Mouse (Mus musculus): Measurements from ENCODE around the gene Snx22. TPM values are rescaled to one million over a fixed set of nuclear protein-coding genes. Genes with fewer than 3 reads are reported as not detected.

The Snx22 gene
- polyA plus RNA-seq, 1 experiment from 2014 or later, result 3.1 TPM

DNA sequence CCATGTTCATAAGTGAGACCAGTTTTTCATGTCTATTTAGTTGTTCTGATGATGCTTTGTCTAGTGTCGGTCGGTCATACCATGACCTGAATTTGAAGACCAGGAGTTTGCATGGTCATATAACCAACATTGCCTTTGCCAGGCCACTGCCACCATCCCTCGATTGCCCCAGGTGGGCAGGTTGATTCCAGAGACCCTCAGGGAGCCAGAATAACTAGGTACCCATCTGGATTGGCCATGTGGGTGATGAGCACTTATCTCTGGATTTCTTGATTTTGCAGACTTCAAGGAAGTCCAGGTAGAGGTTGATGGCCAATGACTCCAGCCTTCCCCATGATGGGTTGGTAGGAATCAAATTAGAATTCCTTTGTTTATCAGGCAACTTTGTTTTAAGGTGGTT is 26.3 kb downstream of the Snx22 start:
- WGBS, result 96% methylated on average over 3 of the region's 3 CpGs
- no peak for ATAC-seq
- Histone ChIP-seq H3K4me3 (no peak overlapping the region), H3K27me3 (no peaks in the 10 kb centered on the region), H3K9me3 (replicated peaks) (no peaks in the 10 kb centered on the region), H3K27ac (no peak overlapping the region), H3K36me3 (ENCODE audit: poor library complexity, severe bottlenecking) (peaks cover 41% of the 10 kb centered on the region), H3K9ac (no peak overlapping the region), H3K4me1 (no peaks in the 10 kb centered on the region), H3K4me2 (no peak overlapping the region)

DNA sequence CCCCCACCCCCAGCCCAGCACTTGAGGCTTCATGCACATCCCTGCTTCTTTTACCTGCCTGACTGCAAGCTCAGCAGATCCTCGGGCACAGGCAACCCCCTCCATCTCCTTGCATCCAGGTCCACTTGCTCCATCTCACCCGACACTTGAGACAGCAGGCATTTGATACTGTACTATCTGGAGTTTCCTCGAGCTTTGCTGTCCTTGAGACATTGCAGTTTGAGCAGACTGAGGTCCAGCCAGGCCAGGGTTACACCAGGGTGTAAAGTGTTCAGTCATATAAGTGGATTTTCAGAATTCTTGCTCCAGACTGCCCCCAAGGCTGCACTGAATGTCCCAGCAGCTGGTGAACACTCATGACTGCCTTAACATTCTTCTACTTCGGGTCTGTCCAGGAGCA is 27.2 kb downstream of the Snx22 start:
- Histone ChIP-seq H3K4me3 (no peak overlapping the region), H3K27ac (no peak overlapping the region), H3K9me3 (replicated peaks) (no peaks in the 10 kb centered on the region), H3K4me2 (no peak overlapping the region), H3K27me3 (no peaks in the 10 kb centered on the region), H3K4me1 (no peaks in the 10 kb centered on the region), H3K9ac (no peak overlapping the region), H3K36me3 (ENCODE audit: poor library complexity, severe bottlenecking) (peaks cover 45% of the 10 kb centered on the region)
- ATAC-seq, result no peak
- WGBS, result 91% methylated on average over 4 of the region's 4 CpGs

DNA sequence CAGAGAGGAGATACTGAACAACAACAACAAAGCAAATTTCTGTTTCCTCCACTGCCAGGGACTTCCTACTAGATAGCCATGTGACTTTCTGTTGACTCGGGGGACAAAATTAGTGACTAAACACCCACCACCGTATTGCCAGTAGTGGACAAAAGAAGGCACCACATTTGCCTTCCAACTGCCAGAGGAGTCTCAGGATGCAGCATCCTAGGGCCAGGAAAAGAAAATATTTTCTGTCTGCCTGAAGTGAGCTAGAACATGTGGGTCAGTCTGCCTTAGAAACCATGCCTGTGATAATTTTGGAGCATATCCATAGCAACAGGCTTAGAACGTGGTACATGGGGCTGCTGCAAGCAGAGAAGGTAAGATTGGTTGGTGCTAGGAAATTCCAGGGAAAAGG is 28.7 kb downstream of the Snx22 start:
- Histone ChIP-seq H3K4me1 (no peaks in the 10 kb centered on the region), H3K36me3 (ENCODE audit: poor library complexity, severe bottlenecking) (peaks cover 53% of the 10 kb centered on the region), H3K9ac (no peak overlapping the region), H3K4me3 (no peak overlapping the region), H3K9me3 (replicated peaks) (no peaks in the 10 kb centered on the region), H3K27me3 (no peaks in the 10 kb centered on the region), H3K4me2 (no peak overlapping the region), H3K27ac (no peak overlapping the region)
- 93% methylated on average over 3 of the region's 3 CpGs for WGBS
- ATAC-seq, result no peak

DNA sequence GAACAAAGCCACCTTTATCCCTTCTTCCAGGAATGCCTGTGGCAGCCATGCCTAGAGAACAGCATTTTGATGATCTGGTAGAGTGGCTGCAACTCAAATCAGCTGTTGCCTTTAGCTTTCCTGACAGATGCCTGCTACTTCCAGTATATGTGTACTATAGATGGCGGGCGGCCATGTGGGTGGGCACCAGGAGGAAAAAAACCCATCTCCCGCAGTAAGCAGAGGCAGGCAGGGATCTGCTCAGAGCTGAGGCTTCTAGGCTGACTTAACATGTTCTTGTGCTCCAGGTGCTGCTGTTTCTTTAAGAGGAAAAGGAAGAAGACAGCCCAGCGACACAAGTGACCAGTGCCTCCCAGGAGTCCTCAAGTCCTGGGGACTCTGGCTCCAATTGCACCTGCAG is 30.2 kb downstream of the Snx22 start:
- Histone ChIP-seq H3K9me3 (replicated peaks) (no peaks in the 10 kb centered on the region), H3K9ac (no peak overlapping the region), H3K27me3 (no peaks in the 10 kb centered on the region), H3K36me3 (ENCODE audit: poor library complexity, severe bottlenecking) (peaks cover 60% of the 10 kb centered on the region), H3K4me2 (no peak overlapping the region), H3K4me3 (no peak overlapping the region), H3K27ac (no peak overlapping the region), H3K4me1 (no peaks in the 10 kb centered on the region)
- 87% methylated on average over 4 of the region's 4 CpGs for WGBS
- ATAC-seq, result no peak

GRCm38 (mm10) chr9:66038581-66038980 is 30.9 kb downstream of the Snx22 start:
- no peaks in the 10 kb centered on the region for H3K9me3 ChIP-seq (replicated peaks)
- no peak for ATAC-seq
- H3K4me3 ChIP-seq, result no peak overlapping the region
- WGBS, result 92% methylated on average over 4 of the region's 4 CpGs
- H3K36me3 ChIP-seq (ENCODE audit: poor library complexity, severe bottlenecking), result peaks cover 60% of the 10 kb centered on the region
- no peak overlapping the region for H3K4me2 ChIP-seq
- no peak overlapping the region for H3K27ac ChIP-seq
- H3K27me3 ChIP-seq, result no peaks in the 10 kb centered on the region
- H3K4me1 ChIP-seq, result no peaks in the 10 kb centered on the region
- H3K9ac ChIP-seq, result no peak overlapping the region

- Histone ChIP-seq H3K9ac (no peak overlapping the region), H3K9me3 (replicated peaks) (no peaks in the 10 kb centered on the region)
- WGBS, result 86% methylated on average over 4 of the region's 4 CpGs
Observed at GRCm38 (mm10) chr9:66038082-66038481, 31.4 kb downstream of the Snx22 start.

DNA sequence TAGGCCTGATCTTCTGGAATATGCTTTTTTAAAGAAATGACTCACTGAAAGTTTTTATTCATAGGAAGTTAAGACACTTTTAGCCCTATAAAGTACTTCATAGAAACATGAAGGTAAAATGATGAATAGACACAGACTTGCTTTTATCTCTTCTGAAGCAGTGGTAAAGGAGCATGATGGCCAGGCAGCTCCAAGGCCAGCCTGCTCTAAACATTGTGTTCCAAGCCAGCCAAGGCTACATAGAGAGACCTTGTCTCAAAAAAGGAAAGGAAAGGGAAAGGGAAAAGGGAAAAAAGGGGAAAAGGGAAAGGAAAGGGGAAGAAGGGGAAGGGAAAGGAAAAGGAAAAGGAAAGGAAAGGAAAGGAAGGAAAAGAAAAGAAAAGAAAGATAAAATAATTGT is 48.9 kb downstream of the Snx22 start:
- H3K4me3 ChIP-seq, result no peak overlapping the region
- peaks cover 27% of the 10 kb centered on the region for H3K36me3 ChIP-seq (ENCODE audit: poor library complexity, severe bottlenecking)
- no peaks in the 10 kb centered on the region for H3K9me3 ChIP-seq (replicated peaks)
- H3K9ac ChIP-seq, result no peak overlapping the region
- no peak for ATAC-seq
- H3K27me3 ChIP-seq, result no peaks in the 10 kb centered on the region
- no peak overlapping the region for H3K27ac ChIP-seq
- H3K4me2 ChIP-seq, result no peak overlapping the region
- H3K4me1 ChIP-seq, result no peaks in the 10 kb centered on the region

More at GRCm38 (mm10) chr9:66038082-66038481, 31.4 kb downstream of the Snx22 start:
- peaks cover 65% of the 10 kb centered on the region for H3K36me3 ChIP-seq (ENCODE audit: poor library complexity, severe bottlenecking)
- no peak overlapping the region for H3K27ac ChIP-seq
- ATAC-seq, result no peak
- H3K27me3 ChIP-seq, result no peaks in the 10 kb centered on the region
- H3K4me2 ChIP-seq, result no peak overlapping the region
- H3K4me3 ChIP-seq, result no peak overlapping the region
- no peaks in the 10 kb centered on the region for H3K4me1 ChIP-seq

Other genes starting within 250 kb of the Snx22 start
- gene Zfp609, start 242.2 kb downstream of the Snx22 start, polyA plus RNA-seq (2015; fragmentation: Nextera tagmentation; extraction: Ambion mirVana), result 9.4 and 9.6 TPM in 2 replicates
- gene Pclaf, start 179.5 kb downstream of the Snx22 start, polyA plus RNA-seq (2015; fragmentation: Nextera tagmentation; extraction: Ambion mirVana), result 166 and 189 TPM in 2 replicates
- 27.5 and 29.6 TPM in 2 replicates for gene Trip4, start 160.9 kb downstream of the Snx22 start, polyA plus RNA-seq (2015; fragmentation: Nextera tagmentation; extraction: Ambion mirVana)
- gene Csnk1g1, start 160.8 kb downstream of the Snx22 start, polyA plus RNA-seq (2015; fragmentation: Nextera tagmentation; extraction: Ambion mirVana), result 20.8 and 21.8 TPM in 2 replicates
- 357 and 381 TPM in 2 replicates for gene Ppib, start 9.5 kb downstream of the Snx22 start, polyA plus RNA-seq (2015; fragmentation: Nextera tagmentation; extraction: Ambion mirVana)
- gene Snx1, start 56.9 kb upstream of the Snx22 start, polyA plus RNA-seq (2015; fragmentation: Nextera tagmentation; extraction: Ambion mirVana), result 120 and 124 TPM in 2 replicates
- gene Ciao2a, start 56.9 kb upstream of the Snx22 start, polyA plus RNA-seq (2015; fragmentation: Nextera tagmentation; extraction: Ambion mirVana), result 126 and 139 TPM in 2 replicates
- gene Dapk2, start 88.5 kb upstream of the Snx22 start, polyA plus RNA-seq (2015; fragmentation: Nextera tagmentation; extraction: Ambion mirVana), result 2.4 and 4.1 TPM in 2 replicates

All from forebrain, embryonic 13.5 days (tissue).